Mouse (Mus musculus): ENCODE results near the gene Cdk5rap2.
A peak's percentile ranks its signal among the peaks of the same experiment; 100 is the strongest.

Gene Cdk5rap2

GRCm38 (mm10) chr4:70354448-70354847 lies 55.8 kb downstream of the Cdk5rap2 start:
- DNase-seq (ENCODE audit: extremely low read depth, insufficient read length, low spot score) = no peak

- no peak for DNase-seq (ENCODE audit: extremely low read depth, insufficient read length, low spot score)
These were observed 56.6 kb downstream of the Cdk5rap2 start for GRCm38 (mm10) chr4:70353656-70354055.

GRCm38 (mm10) chr4:70335444-70336144 lies 74.6 kb downstream of the Cdk5rap2 start:
- DNase-seq (ENCODE audit: extremely low read depth, insufficient read length, low spot score) = no peak

- DNase-seq (ENCODE audit: extremely low read depth, insufficient read length, low spot score) = no peak
These were observed 75.2 kb downstream of the Cdk5rap2 start for GRCm38 (mm10) chr4:70334995-70335394.

- no peak for DNase-seq (ENCODE audit: extremely low read depth, insufficient read length, low spot score)
These were observed 77.3 kb downstream of the Cdk5rap2 start for GRCm38 (mm10) chr4:70332981-70333380.

GRCm38 (mm10) chr4:70332576-70332975 lies 77.7 kb downstream of the Cdk5rap2 start:
- no peak for DNase-seq (ENCODE audit: extremely low read depth, insufficient read length, low spot score)

GRCm38 (mm10) chr4:70331181-70331580 lies 79.1 kb downstream of the Cdk5rap2 start:
- DNase-seq (ENCODE audit: extremely low read depth, insufficient read length, low spot score) = no peak

GRCm38 (mm10) chr4:70328033-70328432 lies 82.2 kb downstream of the Cdk5rap2 start:
- DNase-seq (ENCODE audit: extremely low read depth, insufficient read length, low spot score) = no peak

GRCm38 (mm10) chr4:70327436-70327835 lies 82.8 kb downstream of the Cdk5rap2 start:
- no peak for DNase-seq (ENCODE audit: extremely low read depth, insufficient read length, low spot score)

GRCm38 (mm10) chr4:70321586-70321985 lies 88.7 kb downstream of the Cdk5rap2 start:
- peak; percentile 10 for DNase-seq (ENCODE audit: extremely low read depth, insufficient read length, low spot score)

GRCm38 (mm10) chr4:70312170-70312569 lies 98.1 kb downstream of the Cdk5rap2 start:
- DNase-seq (ENCODE audit: extremely low read depth, insufficient read length, low spot score) = no peak

GRCm38 (mm10) chr4:70311530-70311929 lies 98.7 kb downstream of the Cdk5rap2 start:
- no peak for DNase-seq (ENCODE audit: extremely low read depth, insufficient read length, low spot score)

GRCm38 (mm10) chr4:70307230-70307629 lies 103.0 kb downstream of the Cdk5rap2 start:
- DNase-seq (ENCODE audit: extremely low read depth, insufficient read length, low spot score) = peak; percentile 47

GRCm38 (mm10) chr4:70303870-70304269 lies 106.4 kb downstream of the Cdk5rap2 start:
- no peak for DNase-seq (ENCODE audit: extremely low read depth, insufficient read length, low spot score)

GRCm38 (mm10) chr4:70301187-70301586 lies 109.1 kb downstream of the Cdk5rap2 start:
- no peak for DNase-seq (ENCODE audit: extremely low read depth, insufficient read length, low spot score)

- no peak for DNase-seq (ENCODE audit: extremely low read depth, insufficient read length, low spot score)
These were observed 120.9 kb downstream of the Cdk5rap2 start for GRCm38 (mm10) chr4:70289361-70289760.

GRCm38 (mm10) chr4:70283163-70283562 lies 127.1 kb downstream of the Cdk5rap2 start:
- DNase-seq (ENCODE audit: extremely low read depth, insufficient read length, low spot score) = no peak

- no peak for DNase-seq (ENCODE audit: extremely low read depth, insufficient read length, low spot score)
These were observed 131.4 kb downstream of the Cdk5rap2 start for GRCm38 (mm10) chr4:70278882-70279281.

- DNase-seq (ENCODE audit: extremely low read depth, insufficient read length, low spot score) = no peak
These were observed 132.2 kb downstream of the Cdk5rap2 start for GRCm38 (mm10) chr4:70278057-70278456.

- DNase-seq (ENCODE audit: extremely low read depth, insufficient read length, low spot score) = no peak
These were observed 137.3 kb downstream of the Cdk5rap2 start for GRCm38 (mm10) chr4:70272943-70273342.

- no peak for DNase-seq (ENCODE audit: extremely low read depth, insufficient read length, low spot score)
These were observed 137.7 kb downstream of the Cdk5rap2 start for GRCm38 (mm10) chr4:70272527-70272926.

- no peak for DNase-seq (ENCODE audit: extremely low read depth, insufficient read length, low spot score)
These were observed 142.9 kb downstream of the Cdk5rap2 start for GRCm38 (mm10) chr4:70267213-70267906.
